Mouse (Mus musculus) C2C12 (cell line): ENCODE results near the gene Bud31.

ENCODE experiments used
- CEBPB ChIP-seq: IDR thresholded peaks from one replicate; pipeline ENCODE4 v1.6.1; 2011; ENCODE audit warnings: low read depth, mild to moderate bottlenecking, control low read depth, moderate library complexity
- CTCF ChIP-seq: IDR thresholded peaks from one replicate; pipeline ENCODE4 v1.5.1; 2011; ENCODE audit not compliant: control insufficient read depth, insufficient read depth, insufficient read length
- MAX ChIP-seq: IDR thresholded peaks from one replicate; pipeline ENCODE4 v1.6.1; 2011; ENCODE audit warnings: mild to moderate bottlenecking, control low read depth
- MYOD1 ChIP-seq: IDR thresholded peaks from one replicate; pipeline ENCODE4 v1.6.1; 2011; ENCODE audit warnings: low read depth; ENCODE audit not compliant: control insufficient read depth, insufficient read length
- MYOG ChIP-seq: IDR thresholded peaks from one replicate; pipeline ENCODE4 v1.6.1; 2011; ENCODE audit not compliant: control insufficient read depth, insufficient read length; ENCODE audit errors: extremely low read depth
- USF1 ChIP-seq: IDR thresholded peaks from one replicate; pipeline ENCODE4 v1.6.1; 2011; ENCODE audit warnings: low read depth, mild to moderate bottlenecking, control low read depth, moderate library complexity

DNA sequence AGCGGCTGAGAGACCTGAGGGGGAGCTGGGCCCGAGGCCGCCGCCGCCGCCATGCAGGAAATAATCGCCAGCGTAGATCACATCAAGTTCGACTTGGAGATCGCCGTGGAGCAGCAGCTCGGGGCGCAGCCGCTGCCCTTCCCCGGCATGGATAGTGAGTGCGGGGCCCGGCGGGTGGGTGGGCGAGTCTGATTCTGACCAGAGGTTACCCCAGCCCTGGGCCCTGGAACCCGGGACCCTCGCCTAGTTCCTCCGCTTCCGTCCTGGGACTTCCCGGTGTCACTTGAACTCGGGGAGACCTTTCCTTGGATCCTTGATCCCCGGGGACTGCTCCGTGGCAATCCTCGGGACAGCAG is 27.1 kb downstream of the Bud31 start:
- TF ChIP-seq CEBPB = no peak
- TF ChIP-seq MYOG = no peak
- no peak for TF ChIP-seq CTCF
- TF ChIP-seq MAX = no peak
- no peak for TF ChIP-seq USF1
- no peak for TF ChIP-seq MYOD1
